Mouse (Mus musculus) MEL (cell line): Measurements from ENCODE around the gene Skap2. TPM values are rescaled to one million over a fixed set of nuclear protein-coding genes. Genes with fewer than 3 reads are reported as not detected.

ENCODE experiments used
- DNase-seq: peaks from one replicate; pipeline ENCODE4 v3.0.0; 2011; ENCODE audit warnings: low read depth, low spot score
- H3K27ac ChIP-seq: 2 replicates; pipeline ENCODE4 v1.5.1; 2012; ENCODE audit warnings: low read depth, mild to moderate bottlenecking, control low read depth, low read length, moderate library complexity; ENCODE audit not compliant: control insufficient read depth
- H3K27me3 ChIP-seq, 2 experiments: fragments of 150-350 bp in 1 of 2; sonication (generic) in 1 of 2; 2 replicates each; pipeline ENCODE4 v1.6.1; 2012; ENCODE audit warnings: low read length in 2 of 2, mild to moderate bottlenecking in 2 of 2, improper control_type of control experiment in 1 of 2, moderate library complexity in 1 of 2; ENCODE audit not compliant: insufficient read depth in 2 of 2, control insufficient read depth in 1 of 2
- H3K36me3 ChIP-seq, 2 experiments: 2 replicates each; pipeline ENCODE4 v1.6.1; 2012 to 2014; ENCODE audit warnings: low read length in 2 of 2, improper control_type of control experiment in 1 of 2, inconsistent platforms in 1 of 2, mild to moderate bottlenecking in 1 of 2; ENCODE audit not compliant: insufficient read depth in 2 of 2, control insufficient read depth in 1 of 2
- H3K4me1 ChIP-seq, 2 experiments: fragments of 150-350 bp in 1 of 2; sonication (generic) in 1 of 2; 2 replicates each; pipeline ENCODE4 v1.6.1; 2012; ENCODE audit warnings: low read length in 2 of 2, improper control_type of control experiment in 1 of 2, mild to moderate bottlenecking in 1 of 2; ENCODE audit not compliant: insufficient read depth in 2 of 2, control insufficient read depth in 1 of 2
- H3K4me3 ChIP-seq, 2 experiments: fragments of 150-350 bp in 1 of 2; sonication (generic) in 1 of 2; 2 replicates each; pipeline ENCODE4 v1.5.1; 2012; ENCODE audit warnings: low read depth in 2 of 2, low read length in 2 of 2, mild to moderate bottlenecking in 2 of 2, moderate library complexity in 2 of 2, control low read depth in 1 of 2, improper control_type of control experiment in 1 of 2; ENCODE audit not compliant: control insufficient read depth in 1 of 2, insufficient read depth in 1 of 2
- H3K79me2 ChIP-seq: 2 replicates; pipeline ENCODE4 v1.6.1; 2012; ENCODE audit warnings: mild to moderate bottlenecking, low read length, moderate library complexity; ENCODE audit not compliant: control insufficient read depth, poor library complexity, insufficient read depth
- H3K9ac ChIP-seq: 2 replicates; pipeline ENCODE4 v1.6.1; 2012; ENCODE audit warnings: low read depth, mild to moderate bottlenecking, control low read depth, low read length, moderate library complexity; ENCODE audit not compliant: control insufficient read depth, poor library complexity, severe bottlenecking
- H3K9me3 ChIP-seq: fragments of 150-350 bp; sonication (generic); replicated peaks from 2 replicates; pipeline ENCODE4 v1.6.1; 2012; ENCODE audit warnings: mild to moderate bottlenecking, low read length, improper control_type of control experiment, moderate library complexity; ENCODE audit not compliant: insufficient read depth
- CHD1 ChIP-seq: IDR thresholded peaks from 2 replicates; pipeline ENCODE4 v1.6.1; 2012; ENCODE audit warnings: low read depth, mild to moderate bottlenecking, inconsistent platforms, low read length, improper control_type of control experiment
- E2F4 ChIP-seq: IDR thresholded peaks from 2 replicates; pipeline ENCODE4 v1.6.1; 2011; ENCODE audit warnings: low read depth, low read length, improper control_type of control experiment, borderline replicate concordance
- ELF1 ChIP-seq: IDR thresholded peaks from 2 replicates; pipeline ENCODE4 v1.6.1; 2014; ENCODE audit warnings: low read depth, mild to moderate bottlenecking, inconsistent platforms, low read length, improper control_type of control experiment, moderate library complexity
- EP300 ChIP-seq, 2 experiments: IDR thresholded peaks; 2 replicates each; pipeline ENCODE4 v1.6.1; 2011; ENCODE audit warnings: improper control_type of control experiment in 2 of 2, low read length in 2 of 2, low read depth in 1 of 2, mild to moderate bottlenecking in 1 of 2
- GABPA ChIP-seq: IDR thresholded peaks from 2 replicates; pipeline ENCODE4 v1.6.1; 2012; ENCODE audit warnings: low read depth, mild to moderate bottlenecking, inconsistent platforms, low read length, improper control_type of control experiment, moderate library complexity
- GATA1 ChIP-seq: IDR thresholded peaks from 2 replicates; pipeline ENCODE4 v1.6.1; 2011; ENCODE audit warnings: low read depth, low read length, improper control_type of control experiment
- HCFC1 ChIP-seq: IDR thresholded peaks from 2 replicates; pipeline ENCODE4 v1.6.1; 2012; ENCODE audit warnings: low read depth, mild to moderate bottlenecking, inconsistent platforms, low read length, improper control_type of control experiment, moderate library complexity
- JUND ChIP-seq: IDR thresholded peaks from 2 replicates; pipeline ENCODE4 v1.6.1; 2011; ENCODE audit warnings: low read depth, mild to moderate bottlenecking, improper control_type of control experiment, low read length
- KAT2A ChIP-seq: conservative IDR thresholded peaks from 2 replicates; pipeline ENCODE4 v1.6.1; 2012; ENCODE audit warnings: low read depth, low read length, improper control_type of control experiment, inconsistent platforms
- MAFK ChIP-seq: IDR thresholded peaks from 2 replicates; pipeline ENCODE4 v1.6.1; 2011; ENCODE audit warnings: low read depth, mild to moderate bottlenecking, low read length, improper control_type of control experiment, borderline replicate concordance
- MAZ ChIP-seq: IDR thresholded peaks from 2 replicates; pipeline ENCODE4 v1.6.1; 2012; ENCODE audit warnings: low read depth, mild to moderate bottlenecking, inconsistent platforms, low read length, improper control_type of control experiment
- MXI1 ChIP-seq: IDR thresholded peaks from 2 replicates; pipeline ENCODE4 v1.6.1; 2011; ENCODE audit warnings: mild to moderate bottlenecking, low read depth, low read length, improper control_type of control experiment
- MYB ChIP-seq: IDR thresholded peaks from 2 replicates; pipeline ENCODE4 v1.6.1; 2011; ENCODE audit warnings: mild to moderate bottlenecking, low read depth, low read length, improper control_type of control experiment
- NELFE ChIP-seq: IDR thresholded peaks from 2 replicates; pipeline ENCODE4 v1.6.1; 2011; ENCODE audit warnings: low read depth, low read length, improper control_type of control experiment
- POLR2A ChIP-seq, 2 experiments: IDR thresholded peaks; 2 replicates each; pipeline ENCODE4 v1.6.1; 2011 to 2012; ENCODE audit warnings: low read length in 2 of 2, mild to moderate bottlenecking in 2 of 2, control low read depth in 1 of 2, improper control_type of control experiment in 1 of 2, low read depth in 1 of 2, moderate library complexity in 1 of 2; ENCODE audit not compliant: control insufficient read depth in 1 of 2, insufficient read depth in 1 of 2, poor library complexity in 1 of 2
- POLR2AphosphoS2 ChIP-seq: IDR thresholded peaks from 2 replicates; pipeline ENCODE4 v1.6.1; 2011; ENCODE audit warnings: low read length, improper control_type of control experiment
- POLR2AphosphoS5 ChIP-seq: IDR thresholded peaks from 2 replicates; pipeline ENCODE4 v1.6.1; 2012; ENCODE audit warnings: low read depth, borderline replicate concordance, mild to moderate bottlenecking, inconsistent platforms, low read length, moderate library complexity, mixed read lengths
- RAD21 ChIP-seq: IDR thresholded peaks from 2 replicates; pipeline ENCODE4 v1.6.1; 2011; ENCODE audit warnings: mild to moderate bottlenecking, low read depth, low read length, improper control_type of control experiment
- RCOR1 ChIP-seq: IDR thresholded peaks from 2 replicates; pipeline ENCODE4 v1.6.1; 2012; ENCODE audit warnings: low read depth, mild to moderate bottlenecking, inconsistent platforms, low read length, improper control_type of control experiment
- SIN3A ChIP-seq: IDR thresholded peaks from 2 replicates; pipeline ENCODE4 v1.6.1; 2012; ENCODE audit warnings: low read length, improper control_type of control experiment, inconsistent platforms
- SMC3 ChIP-seq: IDR thresholded peaks from 2 replicates; pipeline ENCODE4 v1.6.1; 2011; ENCODE audit warnings: low read depth, low read length, improper control_type of control experiment
- TAL1 ChIP-seq: IDR thresholded peaks from 2 replicates; pipeline ENCODE4 v1.6.1; 2012; ENCODE audit warnings: mild to moderate bottlenecking, inconsistent platforms, low read length, moderate library complexity, mixed read lengths
- TBP ChIP-seq: IDR thresholded peaks from 2 replicates; pipeline ENCODE4 v1.8.0; 2011; ENCODE audit warnings: low read depth, low read length, improper control_type of control experiment
- TCF12 ChIP-seq: IDR thresholded peaks from 2 replicates; pipeline ENCODE4 v1.6.1; 2014; ENCODE audit warnings: low read depth, mild to moderate bottlenecking, inconsistent platforms, low read length, improper control_type of control experiment, moderate library complexity
- UBTF ChIP-seq: IDR thresholded peaks from 2 replicates; pipeline ENCODE4 v1.6.1; 2012; ENCODE audit warnings: low read depth, mild to moderate bottlenecking, inconsistent platforms, low read length, improper control_type of control experiment, moderate library complexity, borderline replicate concordance; ENCODE audit not compliant: insufficient read depth
- USF1 ChIP-seq: IDR thresholded peaks from 2 replicates; pipeline ENCODE4 v1.6.1; 2014; ENCODE audit warnings: low read depth, mild to moderate bottlenecking, inconsistent platforms, low read length, improper control_type of control experiment, moderate library complexity
- USF2 ChIP-seq, 2 experiments: IDR thresholded peaks; 2 replicates each; pipeline ENCODE4 v1.6.1; 2011 to 2012; ENCODE audit warnings: improper control_type of control experiment in 2 of 2, low read length in 2 of 2, borderline replicate concordance in 1 of 2, inconsistent platforms in 1 of 2, low read depth in 1 of 2, mild to moderate bottlenecking in 1 of 2; ENCODE audit not compliant: insufficient read depth in 1 of 2
- ZC3H11A ChIP-seq: IDR thresholded peaks from 2 replicates; pipeline ENCODE4 v1.6.1; 2012; ENCODE audit warnings: low read depth, mild to moderate bottlenecking, inconsistent platforms, low read length, improper control_type of control experiment
- ZKSCAN1 ChIP-seq: IDR thresholded peaks from 2 replicates; pipeline ENCODE4 v1.6.1; 2012; ENCODE audit warnings: low read depth, mild to moderate bottlenecking, inconsistent platforms, low read length, improper control_type of control experiment, moderate library complexity
- ZMIZ1 ChIP-seq: IDR thresholded peaks from 2 replicates; pipeline ENCODE4 v1.6.1; 2012; ENCODE audit warnings: low read depth, mild to moderate bottlenecking, inconsistent platforms, low read length, improper control_type of control experiment, moderate library complexity
- ZNF384 ChIP-seq: IDR thresholded peaks from 2 replicates; pipeline ENCODE4 v1.6.1; 2012; ENCODE audit warnings: low read depth, mild to moderate bottlenecking, inconsistent platforms, low read length, improper control_type of control experiment
- polyA plus RNA-seq, 2 experiments: library from polyadenylated mRNA; stranded (reverse) in 1 of 2; unstranded in 1 of 2; fragments of >175 nt in 1 of 2; fragments of >200 nt in 1 of 2; gene quantifications; 2 replicates each; pipeline versions ENCODE4 v1.2.1 to v1.2.4; 2012; ENCODE audit warnings: low replicate concordance in 2 of 2, low read depth in 1 of 2; ENCODE audit not compliant: insufficient read length in 2 of 2, insufficient read depth in 1 of 2, missing spikeins in 1 of 2
- total RNA-seq: library from RNA; depleted of rRNA; stranded (reverse); fragments of 300-350 nt; gene quantifications from 2 replicates; pipeline ENCODE4 v1.2.3, GENCODE M21; 2012

Skap2 gene
- total and polyA plus RNA-seq, 3 experiments = 17.8 to 31.3 TPM; not detected in 1

- Histone ChIP-seq H3K36me3 (peaks cover 0 to 5% of the 10 kb centered on the region in 2 experiments; a peak in 2 of 4 replicates), H3K9me3 (no peaks in the 10 kb centered on the region), H3K4me1 (peaks cover 3 to 5% of the 10 kb centered on the region in 2 experiments; a peak in 3 of 4 replicates)
- TF ChIP-seq SMC3 (no peak), RAD21 (no peak), UBTF (no peak), POLR2AphosphoS5 (no peak), EP300 (IDR thresholded peaks at IDR 0.05; ENCODE audit: low read depth in 1 of 2, low read length in 2 of 2) (no peak), CHD1 (no peak), GABPA (no peak), MAZ (no peak), KAT2A (no peak), MAFK (no peak), GATA1 (no peak), USF1 (no peak), MYB (no peak), TAL1 (no peak), E2F4 (no peak), RCOR1 (no peak)
- TF ChIP-seq, all 39 proteins: peak for 0
- H3K4me3 ChIP-seq = no peak overlapping the region
- H3K79me2 ChIP-seq = no peaks in the 10 kb centered on the region
- DNase-seq = no peak
- no peak overlapping the region for H3K27ac ChIP-seq
- no peak overlapping the region for H3K9ac ChIP-seq
- H3K27me3 ChIP-seq = no peaks in the 10 kb centered on the region
These were observed 138.3 kb downstream of the Skap2 start for GRCm38 (mm10) chr6:51874035-51874434.

- H3K4me1 ChIP-seq = no peaks in the 10 kb centered on the region
- DNase-seq = peak; percentile 34
- no peaks in the 10 kb centered on the region for H3K9me3 ChIP-seq
- no peak overlapping the region for H3K9ac ChIP-seq
- no peak overlapping the region for H3K4me3 ChIP-seq
- no peaks in the 10 kb centered on the region for H3K36me3 ChIP-seq
- H3K79me2 ChIP-seq = no peaks in the 10 kb centered on the region
- H3K27me3 ChIP-seq = no peaks in the 10 kb centered on the region
- H3K27ac ChIP-seq = no peak overlapping the region
- TF ChIP-seq GABPA = no peak
- TF ChIP-seq ELF1 = no peak
- no peak for TF ChIP-seq POLR2A (IDR thresholded peaks at IDR 0.05; ENCODE audit: control insufficient read depth in 1 of 2, insufficient read depth in 1 of 2, low read depth in 1 of 2, low read length in 2 of 2, poor library complexity in 1 of 2)
- no peak for TF ChIP-seq UBTF
- no peak for TF ChIP-seq TCF12
- peak; percentile 65 for TF ChIP-seq RAD21
- TF ChIP-seq JUND = no peak
- TF ChIP-seq MXI1 = no peak
- peak; percentile 83 for TF ChIP-seq SMC3
- TF ChIP-seq EP300 (IDR thresholded peaks at IDR 0.05; ENCODE audit: low read depth in 1 of 2, low read length in 2 of 2) = no peak
- TF ChIP-seq ZC3H11A = peak; percentile 44
- no peak for TF ChIP-seq MYB
- no peak for TF ChIP-seq TBP
- TF ChIP-seq GATA1 = peak; percentile 36; the same call in 1 of the 2 replicates
- no peak for TF ChIP-seq USF2 (IDR thresholded peaks at IDR 0.05; ENCODE audit: borderline replicate concordance in 1 of 2, insufficient read depth in 1 of 2, low read depth in 1 of 2, low read length in 2 of 2)
- TF ChIP-seq POLR2AphosphoS2 = no peak
- no peak for TF ChIP-seq ZMIZ1
- TF ChIP-seq ZNF384 = no peak
- no peak for TF ChIP-seq ZKSCAN1
- TF ChIP-seq USF1 = no peak
- no peak for TF ChIP-seq NELFE
- no peak for TF ChIP-seq E2F4
- TF ChIP-seq MAZ = no peak
- no peak for TF ChIP-seq SIN3A
- TF ChIP-seq HCFC1 = no peak
- TF ChIP-seq RCOR1 = no peak
These were observed 141.2 kb downstream of the Skap2 start for GRCm38 (mm10) chr6:51871135-51871534.
